Mouse (Mus musculus): ENCODE measurements around the gene Fli1. TPM values are rescaled to one million over a fixed set of nuclear protein-coding genes. Genes with fewer than 3 reads are reported as not detected.

Fli1 gene
- total and polyA plus RNA-seq, 3 experiments, result 13.8 to 171 (median 24.3) TPM

GRCm38 (mm10) chr9:32476604-32477003 is 66.1 kb downstream of the Fli1 start:
- Histone ChIP-seq H3K27ac (ENCODE audit: control insufficient read depth, low read depth, low read length) (no peak overlapping the region), H3K9me3 (replicated peaks; ENCODE audit: insufficient read depth, low read length) (no peaks in the 10 kb centered on the region), H3K36me3 (ENCODE audit: control insufficient read depth in 1 of 2, insufficient read depth in 2 of 2, low read length in 2 of 2) (peaks cover 2 to 12% of the 10 kb centered on the region in 2 experiments), H3K4me3 (ENCODE audit: control insufficient read depth in 1 of 2, insufficient read depth in 1 of 2, low read depth in 2 of 2, low read length in 2 of 2) (no peak overlapping the region), H3K4me1 (ENCODE audit: control insufficient read depth in 1 of 2, insufficient read depth in 2 of 2, low read length in 2 of 2) (peaks cover 2 to 7% of the 10 kb centered on the region in 2 experiments; a peak in 3 of 4 replicates), H3K27me3 (ENCODE audit: control insufficient read depth in 1 of 2, insufficient read depth in 2 of 2, low read length in 2 of 2) (no peaks in the 10 kb centered on the region), H3K9ac (ENCODE audit: control insufficient read depth, low read depth, low read length, poor library complexity, severe bottlenecking) (no peak overlapping the region), H3K79me2 (ENCODE audit: control insufficient read depth, insufficient read depth, low read length, poor library complexity) (peaks cover 2% of the 10 kb centered on the region; the same call in 1 of the 2 replicates)
- peak; percentile 32 for DNase-seq (ENCODE audit: low read depth, low spot score)
- TF ChIP-seq GATA1 (IDR thresholded peaks at IDR 0.05; ENCODE audit: low read depth, low read length) (0 out of 2 replicates have a peak, but pooled peaks have one; percentile 33), EP300 (IDR thresholded peaks at IDR 0.05; ENCODE audit: low read depth in 1 of 2, low read length in 2 of 2) (peak; percentile 20 to 57; a peak in 2 of 4 replicates), TAL1 (IDR thresholded peaks at IDR 0.05; ENCODE audit: low read length) (peak; percentile 42), TBP (IDR thresholded peaks at IDR 0.05; ENCODE audit: low read depth, low read length) (no peak), JUND (IDR thresholded peaks at IDR 0.05; ENCODE audit: low read depth, low read length) (no peak), KAT2A (conservative IDR thresholded peaks at IDR 0.05; ENCODE audit: low read depth, low read length) (no peak), TCF12 (IDR thresholded peaks at IDR 0.05; ENCODE audit: low read depth, low read length) (peak; percentile 42; the same call in 1 of the 2 replicates)

GRCm38 (mm10) chr9:32474621-32475390 is 67.9 kb downstream of the Fli1 start:
- H3K27ac ChIP-seq (ENCODE audit: control insufficient read depth, low read depth, low read length), result no peak overlapping the region
- H3K9ac ChIP-seq (ENCODE audit: control insufficient read depth, low read depth, low read length, poor library complexity, severe bottlenecking), result no peak overlapping the region
- no peaks in the 10 kb centered on the region for H3K9me3 ChIP-seq (replicated peaks; ENCODE audit: insufficient read depth, low read length)
- 0 out of 2 replicates have a peak, but pooled peaks have one; percentile 22 for TF ChIP-seq ELF1 (IDR thresholded peaks at IDR 0.05; ENCODE audit: low read depth, low read length)
- no peak for TF ChIP-seq EP300 (IDR thresholded peaks at IDR 0.05; ENCODE audit: low read depth in 1 of 2, low read length in 2 of 2)
- TF ChIP-seq GATA1 (IDR thresholded peaks at IDR 0.05; ENCODE audit: low read depth, low read length), result no peak
- H3K36me3 ChIP-seq (ENCODE audit: control insufficient read depth in 1 of 2, insufficient read depth in 2 of 2, low read length in 2 of 2), result peaks cover 4 to 12% of the 10 kb centered on the region in 2 experiments
- H3K79me2 ChIP-seq (ENCODE audit: control insufficient read depth, insufficient read depth, low read length, poor library complexity), result peaks cover 2% of the 10 kb centered on the region; the same call in 1 of the 2 replicates
- H3K4me1 ChIP-seq (ENCODE audit: control insufficient read depth in 1 of 2, insufficient read depth in 2 of 2, low read length in 2 of 2), result peaks cover 2 to 7% of the 10 kb centered on the region in 2 experiments; a peak in 3 of 4 replicates
- H3K4me3 ChIP-seq (ENCODE audit: control insufficient read depth in 1 of 2, insufficient read depth in 1 of 2, low read depth in 2 of 2, low read length in 2 of 2), result no peak overlapping the region
- no peaks in the 10 kb centered on the region for H3K27me3 ChIP-seq (ENCODE audit: control insufficient read depth in 1 of 2, insufficient read depth in 2 of 2, low read length in 2 of 2)
- DNase-seq (ENCODE audit: low read depth, low spot score), result peak; percentile 17

- no peak overlapping the region for H3K27ac ChIP-seq (ENCODE audit: control insufficient read depth, low read depth, low read length)
- no peak overlapping the region for H3K9ac ChIP-seq (ENCODE audit: control insufficient read depth, low read depth, low read length, poor library complexity, severe bottlenecking)
- H3K79me2 ChIP-seq (ENCODE audit: control insufficient read depth, insufficient read depth, low read length, poor library complexity), result no peaks in the 10 kb centered on the region
- no peaks in the 10 kb centered on the region for H3K27me3 ChIP-seq (ENCODE audit: control insufficient read depth in 1 of 2, insufficient read depth in 2 of 2, low read length in 2 of 2)
- TF ChIP-seq EP300 (IDR thresholded peaks at IDR 0.05; ENCODE audit: low read depth in 1 of 2, low read length in 2 of 2) (0 out of 4 replicates have a peak, but pooled peaks of 1 of the 2 experiments have one; percentile 21), ZMIZ1 (IDR thresholded peaks at IDR 0.05; ENCODE audit: low read depth, low read length) (no peak)
- peaks cover 2 to 4% of the 10 kb centered on the region in 2 experiments; a peak in 3 of 4 replicates for H3K4me1 ChIP-seq (ENCODE audit: control insufficient read depth in 1 of 2, insufficient read depth in 2 of 2, low read length in 2 of 2)
- peak; percentile 56 for DNase-seq (ENCODE audit: low read depth, low spot score)
- peaks cover 6 to 12% of the 10 kb centered on the region in 2 experiments for H3K36me3 ChIP-seq (ENCODE audit: control insufficient read depth in 1 of 2, insufficient read depth in 2 of 2, low read length in 2 of 2)
- no peaks in the 10 kb centered on the region for H3K9me3 ChIP-seq (replicated peaks; ENCODE audit: insufficient read depth, low read length)
- no peak overlapping the region for H3K4me3 ChIP-seq (ENCODE audit: control insufficient read depth in 1 of 2, insufficient read depth in 1 of 2, low read depth in 2 of 2, low read length in 2 of 2)
Measured at GRCm38 (mm10) chr9:32472346-32472745, 70.3 kb downstream of the Fli1 start.
